Mouse (Mus musculus): ENCODE data around the gene Ctnnb1.

GRCm38 (mm10) chr9:120935634-120935922 lies 6.6 kb downstream of the Ctnnb1 start:
- no peak for TF ChIP-seq GATA1 (IDR thresholded peaks at IDR 0.05; ENCODE audit: borderline replicate concordance, low read length)
- TF ChIP-seq FLI1 (IDR thresholded peaks at IDR 0.05; ENCODE audit: low read length), result no peak

All from megakaryocyte, embryonic 14.5 days (primary cell).